8 mouse cellular contexts compared by ENCODE assay signal in genomic region chr6:21852344-21852785, GRCm38 (mm10). TPM values are rescaled to one million over a fixed set of nuclear protein-coding genes. Genes with fewer than 3 reads are reported as not detected.
DNase-seq lines count a peak whose midpoint lies in the region; ATAC-seq lines count a peak whose summit lies in the region.

TSS of gene Tspan12 (minus strand) at chr6:21852515.

- H3K4me3 ChIP-seq in kidney, embryonic 16.5 days (ENCODE audit: low read length) = peak within 1 kb of the TSS; percentile 82
- peak within 1 kb of the TSS; percentile 81 for H3K4me3 ChIP-seq in midbrain, embryonic 13.5 days (replicated peaks)

- WGBS in kidney, embryonic 16.5 days = 0% methylated on average over 13 of the region's 13 CpGs
- WGBS in midbrain, embryonic 13.5 days = 3% methylated on average over 13 of the region's 13 CpGs

- H3K4me2 ChIP-seq in kidney, embryonic 16.5 days (replicated peaks; ENCODE audit: low read depth, low read length) = peak within 1 kb of the TSS; percentile 71
- peak within 1 kb of the TSS; percentile 70 for H3K4me2 ChIP-seq in midbrain, embryonic 13.5 days (replicated peaks)

- peaks cover 9% of the 10 kb centered on the region; the same call in 1 of the 2 replicates for H3K27me3 ChIP-seq in kidney, embryonic 16.5 days (ENCODE audit: insufficient read depth, low read length)
- 0 out of 2 replicates have a peak, but pooled peaks cover 4% of the 10 kb centered on the region for H3K27me3 ChIP-seq in midbrain, embryonic 13.5 days

- H3K36me3 ChIP-seq in kidney, embryonic 16.5 days (ENCODE audit: insufficient read depth, low read length) = 0 out of 2 replicates have a peak, but pooled peaks cover under 1% of the 10 kb centered on the region
- H3K36me3 ChIP-seq in midbrain, embryonic 13.5 days = peaks cover 6% of the 10 kb centered on the region; the same call in 1 of the 2 replicates

- DNase-seq in kidney, postnatal 36 days = no peak
- DNase-seq in adrenal gland, postnatal 4 days (ENCODE audit: low spot score in 2 of 2) = peak in 1 of 2 experiments; percentile 75
- no peak for DNase-seq in gastrocnemius, postnatal 4 days (ENCODE audit: low spot score in 2 of 2)
- DNase-seq in layer of hippocampus, adult 9-10 months (ENCODE audit: low spot score) = peak; percentile 3
- DNase-seq in thymus, postnatal 4 days = no peak

- H3K9ac ChIP-seq in kidney, embryonic 16.5 days (replicated peaks; ENCODE audit: low read length) = peak within 1 kb of the TSS; percentile 88
- peak within 1 kb of the TSS; percentile 83 for H3K9ac ChIP-seq in midbrain, embryonic 13.5 days (replicated peaks)

- H3K9me3 ChIP-seq in kidney, embryonic 16.5 days (ENCODE audit: low read length) = no peaks in the 10 kb centered on the region
- H3K9me3 ChIP-seq in midbrain, embryonic 13.5 days = no peaks in the 10 kb centered on the region

- peak within 1 kb of the TSS; percentile 95 for H3K27ac ChIP-seq in kidney, embryonic 16.5 days (ENCODE audit: low read length)
- peak within 1 kb of the TSS; percentile 91 for H3K27ac ChIP-seq in midbrain, embryonic 13.5 days

- H3K4me1 ChIP-seq in kidney, embryonic 16.5 days (ENCODE audit: insufficient read depth, low read length) = peaks cover 17% of the 10 kb centered on the region
- peaks cover 16% of the 10 kb centered on the region for H3K4me1 ChIP-seq in midbrain, embryonic 13.5 days (replicated peaks)

- ATAC-seq in kidney, embryonic 16.5 days (ENCODE audit: low FRiP score, low TSS enrichment) = no peak
- no peak; the same call in 1 of the 2 replicates for ATAC-seq in midbrain, embryonic 13.5 days
- ATAC-seq in CD4-positive, CD25-positive, alpha-beta regulatory T cell, adult 4 months = no peak

RNA-seq across cellular contexts. Expression of gene Tspan12, which starts in this region (rescaled TPM):
- polyA plus RNA-seq in kidney, embryonic 16.5 days (2015; fragmentation: Nextera tagmentation; extraction: Ambion mirVana) = 73.1 and 74.1 TPM in 2 replicates
- total RNA-seq in adrenal gland, postnatal 4 days (2021) = 100 to 1,000 TPM; 114 to 129 TPM
- 10 to 100 TPM; 65.4 to 74.0 TPM for total RNA-seq in gastrocnemius, postnatal 4 days (2021)
- polyA plus RNA-seq in midbrain, embryonic 13.5 days (2015; fragmentation: Nextera tagmentation; extraction: Ambion mirVana) = 55.0 and 56.5 TPM in 2 replicates
- not detected for polyA plus RNA-seq in CD4-positive, CD25-positive, alpha-beta regulatory T cell, adult 4 months (2017; shearing (Covaris generic))

Comparison
In these comparisons a context has a peak if more than half of its experiments do, and no peak if none do; other contexts are left out.
1. RNA of gene Tspan12 (polyA plus RNA-seq): 73.1 to 74.1 TPM in kidney, embryonic 16.5 days and 55.0 to 56.5 TPM in midbrain, embryonic 13.5 days; not detected in CD4-positive, CD25-positive, alpha-beta regulatory T cell, adult 4 months; every median in the first group is over 10 times any median in the second.